ENCODE assay signal across 8 mouse cellular contexts in genomic region chr9:30299844-30300243, GRCm38 (mm10).
DNase-seq lines count a peak whose midpoint lies in the region; ATAC-seq and TF ChIP-seq lines count a peak whose summit lies in the region.

No protein-coding gene starts in this region.

- H3K27me3 ChIP-seq in liver, adult 2 months (ENCODE audit: control insufficient read depth, insufficient read depth, low read length) = no peaks in the 10 kb centered on the region
- no peaks in the 10 kb centered on the region for H3K27me3 ChIP-seq in liver, embryonic 11.5 days (replicated peaks; ENCODE audit: control insufficient read depth, insufficient read depth, low read length)
- no peaks in the 10 kb centered on the region for H3K27me3 ChIP-seq in midbrain, embryonic 13.5 days
- no peaks in the 10 kb centered on the region for H3K27me3 ChIP-seq in thymus, adult 2 months (ENCODE audit: control insufficient read depth, insufficient read depth, low read length)

- WGBS in liver, adult 2 months = 13% methylated on average over 4 of the region's 4 CpGs
- 22% methylated on average over 4 of the region's 4 CpGs for whole genome bisulfite sequencing in liver, embryonic 11.5 days
- 15% methylated on average over 4 of the region's 4 CpGs for WGBS in midbrain, embryonic 13.5 days
- 29% methylated on average over 4 of the region's 4 CpGs for WGBS in thymus, adult 2 months

- no peak overlapping the region for H3K4me3 ChIP-seq in liver, adult 2 months (ENCODE audit: insufficient read depth, low read depth, low read length)
- H3K4me3 ChIP-seq in liver, embryonic 11.5 days (ENCODE audit: low read depth, low read length) = no peak overlapping the region
- H3K4me3 ChIP-seq in midbrain, embryonic 13.5 days (replicated peaks) = no peak overlapping the region
- no peak overlapping the region for H3K4me3 ChIP-seq in thymus, adult 2 months (ENCODE audit: control insufficient read depth, insufficient read depth, low read length)

- TF ChIP-seq POLR2A in liver, adult 2 months (IDR thresholded peaks at IDR 0.05; ENCODE audit: extremely low read depth, insufficient read depth, low read length) = no peak
- TF ChIP-seq POLR2A in thymus, adult 2 months (IDR thresholded peaks at IDR 0.05; ENCODE audit: control insufficient read depth, extremely low read depth, insufficient read depth, low read length, poor library complexity) = no peak

- TF ChIP-seq CTCF in liver, adult 2 months (IDR thresholded peaks at IDR 0.05; ENCODE audit: low read depth, low read length) = 0 out of 2 replicates have a peak, but pooled peaks have one; percentile 7
- TF ChIP-seq CTCF in thymus, adult 2 months (IDR thresholded peaks at IDR 0.05; ENCODE audit: borderline replicate concordance, control insufficient read depth, extremely low read depth, insufficient read depth, low read length, poor library complexity) = no peak

- H3K4me2 ChIP-seq in liver, embryonic 11.5 days = no peak overlapping the region
- no peak overlapping the region for H3K4me2 ChIP-seq in midbrain, embryonic 13.5 days (replicated peaks)

- no peak for DNase-seq in liver, adult 2 months (ENCODE audit: extremely low read depth, low read depth, low spot score)
- DNase-seq in liver, embryonic 11.5 days (ENCODE audit: low spot score) = no peak
- DNase-seq in adrenal gland, postnatal 25 days = peak; percentile 52
- DNase-seq in embryo, embryonic 10.5 days (ENCODE audit: low spot score) = peak; percentile 82
- DNase-seq in layer of hippocampus, postnatal 10 days (ENCODE audit: low spot score in 2 of 2) = peak; percentile 77 to 79
- DNase-seq in natural killer cell, adult 2 months (ENCODE audit: low spot score in 2 of 2) = no peak
- DNase-seq in thymus, adult 2 months = no peak

- ATAC-seq in liver, embryonic 11.5 days (replicated peaks; ENCODE audit: low FRiP score) = no peak
- peak; percentile 37; the same call in 1 of the 2 replicates for ATAC-seq in midbrain, embryonic 13.5 days

- H3K79me2 ChIP-seq in liver, adult 2 months (ENCODE audit: control insufficient read depth, insufficient read depth, low read length) = no peaks in the 10 kb centered on the region

- no peak overlapping the region for H3K9ac ChIP-seq in liver, adult 2 months (ENCODE audit: low read depth, low read length)
- H3K9ac ChIP-seq in liver, embryonic 11.5 days (ENCODE audit: low read depth, low read length) = no peak overlapping the region
- H3K9ac ChIP-seq in midbrain, embryonic 13.5 days (replicated peaks) = no peak overlapping the region

- no peaks in the 10 kb centered on the region for H3K4me1 ChIP-seq in liver, adult 2 months (ENCODE audit: control insufficient read depth, insufficient read depth, low read length)
- no peaks in the 10 kb centered on the region for H3K4me1 ChIP-seq in liver, embryonic 11.5 days (replicated peaks; ENCODE audit: control insufficient read depth, insufficient read depth, low read length)
- H3K4me1 ChIP-seq in midbrain, embryonic 13.5 days (replicated peaks) = peaks cover 10% of the 10 kb centered on the region
- no peaks in the 10 kb centered on the region for H3K4me1 ChIP-seq in thymus, adult 2 months (replicated peaks; ENCODE audit: control insufficient read depth, insufficient read depth, low read length)

- no peaks in the 10 kb centered on the region for H3K36me3 ChIP-seq in liver, adult 2 months (ENCODE audit: control insufficient read depth, insufficient read depth, low read length)
- H3K36me3 ChIP-seq in liver, embryonic 11.5 days (ENCODE audit: control insufficient read depth, insufficient read depth, low read length) = no peaks in the 10 kb centered on the region
- no peaks in the 10 kb centered on the region for H3K36me3 ChIP-seq in midbrain, embryonic 13.5 days
- H3K36me3 ChIP-seq in thymus, adult 2 months (ENCODE audit: control insufficient read depth, insufficient read depth, low read length) = no peaks in the 10 kb centered on the region

- H3K9me3 ChIP-seq in liver, embryonic 11.5 days (ENCODE audit: control insufficient read depth, low read length) = no peaks in the 10 kb centered on the region
- no peaks in the 10 kb centered on the region for H3K9me3 ChIP-seq in midbrain, embryonic 13.5 days

- no peak overlapping the region for H3K27ac ChIP-seq in liver, adult 2 months (replicated peaks; ENCODE audit: insufficient read depth, low read depth, low read length)
- no peak overlapping the region for H3K27ac ChIP-seq in liver, embryonic 11.5 days (ENCODE audit: low read depth, low read length)
- H3K27ac ChIP-seq in midbrain, embryonic 13.5 days = 0 out of 2 replicates have a peak overlapping the region, but pooled peaks have one; percentile 9
- H3K27ac ChIP-seq in thymus, adult 2 months (ENCODE audit: control insufficient read depth, insufficient read depth, low read length) = no peak overlapping the region

Comparison
In these comparisons a context has a peak if more than half of its experiments do, and no peak if none do; other contexts are left out.
1. DNase-seq: peak in adrenal gland, postnatal 25 days (single experiment), embryo, embryonic 10.5 days (single experiment) and layer of hippocampus, postnatal 10 days (2 of 2); none in liver, adult 2 months (single experiment), liver, embryonic 11.5 days (single experiment), natural killer cell, adult 2 months (0 of 2) and thymus, adult 2 months (single experiment).